ENCODE assay signal across 8 mouse cellular contexts in the genomic region with DNA sequence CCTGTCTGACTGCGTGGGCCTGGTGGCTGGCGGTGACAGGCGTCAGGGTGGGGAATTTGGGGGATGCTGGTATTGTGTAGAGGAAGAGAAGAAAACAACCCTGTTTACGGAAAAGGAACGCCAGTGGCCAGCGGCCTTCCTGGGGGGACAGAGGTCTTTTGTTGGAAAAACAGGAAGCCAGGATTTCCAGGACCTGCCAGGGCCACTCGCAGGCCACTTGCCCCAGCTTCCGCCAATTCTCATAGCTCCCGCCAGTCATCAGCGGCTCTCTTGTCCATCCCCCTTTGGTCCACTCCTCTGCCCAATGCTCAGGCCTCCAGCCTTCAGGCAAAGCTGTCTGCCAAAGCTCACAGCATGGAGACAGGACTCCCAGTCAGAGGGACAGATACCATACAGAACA. TPM values are rescaled to one million over a fixed set of nuclear protein-coding genes. Genes with fewer than 3 reads are reported as not detected.
DNase-seq lines count a peak whose midpoint lies in the region; ATAC-seq and TF ChIP-seq lines count a peak whose summit lies in the region.

No protein-coding gene starts in this region.

- no peaks in the 10 kb centered on the region for H3K27me3 ChIP-seq in limb, embryonic 12.5 days
- H3K27me3 ChIP-seq in stomach, postnatal 0 days (ENCODE audit: control insufficient read depth, insufficient read depth, low read length), result no peaks in the 10 kb centered on the region

- no peak for ATAC-seq in limb, embryonic 12.5 days (ENCODE audit: insufficient number of reproducible peaks, insufficient read depth, low FRiP score, low TSS enrichment, low read depth)
- ATAC-seq in stomach, postnatal 0 days (ENCODE audit: low FRiP score, low TSS enrichment), result no peak

- H3K4me1 ChIP-seq in limb, embryonic 12.5 days (replicated peaks), result peaks cover 69% of the 10 kb centered on the region
- 0 out of 2 replicates have a peak, but pooled peaks cover 3% of the 10 kb centered on the region for H3K4me1 ChIP-seq in stomach, postnatal 0 days (replicated peaks; ENCODE audit: control insufficient read depth, insufficient read depth)

- no peak overlapping the region for H3K4me3 ChIP-seq in layer of hippocampus, adult 2 months
- no peak overlapping the region for H3K4me3 ChIP-seq in limb, embryonic 12.5 days (replicated peaks)
- H3K4me3 ChIP-seq in stomach, postnatal 0 days (ENCODE audit: low read depth, low read length), result no peak overlapping the region

- TF ChIP-seq EP300 in stomach, postnatal 0 days (optimal IDR thresholded peaks at IDR 0.05), result no peak

- 61% methylated on average over 10 of the region's 10 CpGs for WGBS in limb, embryonic 12.5 days
- 64% methylated on average over 10 of the region's 10 CpGs for WGBS in stomach, postnatal 0 days

- no peak overlapping the region for H3K4me2 ChIP-seq in limb, embryonic 12.5 days
- no peak overlapping the region for H3K4me2 ChIP-seq in stomach, postnatal 0 days (replicated peaks; ENCODE audit: low read depth)

- 0 out of 2 replicates have a peak overlapping the region, but pooled peaks have one; percentile 31 for H3K9ac ChIP-seq in limb, embryonic 12.5 days (replicated peaks)
- H3K9ac ChIP-seq in stomach, postnatal 0 days (ENCODE audit: low read length), result no peak overlapping the region

- H3K36me3 ChIP-seq in limb, embryonic 12.5 days, result no peaks in the 10 kb centered on the region
- no peaks in the 10 kb centered on the region for H3K36me3 ChIP-seq in stomach, postnatal 0 days (ENCODE audit: control insufficient read depth, insufficient read depth, low read length)

- intact Hi-C loops in left cerebral cortex, postnatal 36 days (cut with DNase I), result no loop called here

- no peak for TF ChIP-seq CTCF in layer of hippocampus, adult 2 months (conservative IDR thresholded peaks at IDR 0.05)
- TF ChIP-seq CTCF in stomach, postnatal 0 days (IDR thresholded peaks at IDR 0.05; ENCODE audit: low read depth), result no peak

- DNase-seq in layer of hippocampus, adult 2 months (ENCODE audit: low spot score in 2 of 2), result no peak
- no peak for DNase-seq in layer of hippocampus, adult 9-10 months (ENCODE audit: low spot score)
- DNase-seq in embryo, embryonic 10.5 days (ENCODE audit: low spot score), result peak; percentile 42
- DNase-seq in heart, postnatal 4 days, result peak; percentile 72
- no peak for DNase-seq in stomach, postnatal 0 days (ENCODE audit: low spot score)
- no peak for DNase-seq in left cerebral cortex, postnatal 36 days (ENCODE audit: low spot score in 2 of 2)
- DNase-seq in spleen, postnatal 10 days (ENCODE audit: low spot score in 2 of 2), result no peak

- H3K9me3 ChIP-seq in limb, embryonic 12.5 days, result no peaks in the 10 kb centered on the region
- no peaks in the 10 kb centered on the region for H3K9me3 ChIP-seq in stomach, postnatal 0 days (ENCODE audit: control insufficient read depth, low read length)

- peak overlapping the region; percentile 90 for H3K27ac ChIP-seq in layer of hippocampus, adult 2 months
- H3K27ac ChIP-seq in limb, embryonic 12.5 days, result peak overlapping the region; percentile 93
- H3K27ac ChIP-seq in stomach, postnatal 0 days (replicated peaks), result peak overlapping the region; percentile 84

RNA-seq across cellular contexts. Expression of a gene that starts 20.7 kb away (rescaled TPM):
- 10 to 100 TPM; 21.4 to 26.5 TPM for total RNA-seq in layer of hippocampus, adult 2 months (2021)
- 10 to 100 TPM; 20.2 to 25.7 TPM for total RNA-seq in heart, postnatal 4 days (2021)
- polyA plus RNA-seq in limb, embryonic 12.5 days (2016; fragmentation: Nextera tagmentation; extraction: Ambion mirVana), result 70.6 and 74.7 TPM in 2 replicates
- polyA plus RNA-seq in stomach, postnatal 0 days (2015; fragmentation: Nextera tagmentation; extraction: Ambion mirVana), result 89.3 and 93.2 TPM in 2 replicates
- 10 to 100 TPM; 17.5 to 26.0 TPM for total RNA-seq in left cerebral cortex, postnatal 36 days (2021)

RNA-seq across cellular contexts. Expression of a gene that starts 21.0 kb away (rescaled TPM):
- total RNA-seq in layer of hippocampus, adult 2 months (2021), result 10 to 100 TPM; 10.1 to 13.3 TPM
- total RNA-seq in heart, postnatal 4 days (2021), result 1 to 10 TPM; 6.6 to 9.0 TPM
- 10.3 and 11.2 TPM in 2 replicates for polyA plus RNA-seq in limb, embryonic 12.5 days (2016; fragmentation: Nextera tagmentation; extraction: Ambion mirVana)
- polyA plus RNA-seq in stomach, postnatal 0 days (2015; fragmentation: Nextera tagmentation; extraction: Ambion mirVana), result 8.2 and 9.3 TPM in 2 replicates
- 10 to 100 TPM; 12.8 to 15.7 TPM for total RNA-seq in left cerebral cortex, postnatal 36 days (2021)

RNA-seq across cellular contexts. Expression of a gene that starts 21.9 kb away (rescaled TPM):
- total RNA-seq in layer of hippocampus, adult 2 months (2021), result 10 to 100 TPM; 29.9 to 37.9 TPM
- 10 to 100 TPM; 36.8 to 40.2 TPM for total RNA-seq in heart, postnatal 4 days (2021)
- polyA plus RNA-seq in limb, embryonic 12.5 days (2016; fragmentation: Nextera tagmentation; extraction: Ambion mirVana), result 53.9 and 55.3 TPM in 2 replicates
- 63.6 and 69.4 TPM in 2 replicates for polyA plus RNA-seq in stomach, postnatal 0 days (2015; fragmentation: Nextera tagmentation; extraction: Ambion mirVana)
- 10 to 100 TPM; 35.0 to 51.0 TPM for total RNA-seq in left cerebral cortex, postnatal 36 days (2021)

Comparison
In these comparisons a context has a peak if more than half of its experiments do, and no peak if none do; other contexts are left out.
1. DNase-seq: peak in embryo, embryonic 10.5 days (single experiment) and heart, postnatal 4 days (single experiment); none in layer of hippocampus, adult 2 months (0 of 2), layer of hippocampus, adult 9-10 months (single experiment), stomach, postnatal 0 days (single experiment), left cerebral cortex, postnatal 36 days (0 of 2) and spleen, postnatal 10 days (0 of 2).
2. Peak in every context shown above with its lines, with median percentiles within 50 percentile points of each other: H3K27ac ChIP-seq.